Mouse (Mus musculus) thymus, postnatal 4 days (tissue): ENCODE results near the gene Sarm1.
"Not testable (repeated sequence)": the region's sequence is repeated elsewhere in the genome, so short reads cannot be mapped to it uniquely, and the experiment has no call there.

Experiments used
- DNase-seq: peaks from one replicate; pipeline ENCODE4 v3.0.0; 2021

Sarm1 gene

GRCm38 (mm10) chr11:78497544-78498522, at the start of gene Sarm1:
Sarm1 (minus strand) TSS chr11:78497754.
- DNase-seq = peak; percentile 100

GRCm38 (mm10) chr11:78545181-78545580, 47.6 kb upstream of the Sarm1 start:
- DNase-seq = no peak

GRCm38 (mm10) chr11:78544449-78545111, 47.0 kb upstream of the Sarm1 start:
- DNase-seq = no peak

GRCm38 (mm10) chr11:78540358-78540757, 42.8 kb upstream of the Sarm1 start:
- DNase-seq = no peak

- DNase-seq = no peak
Measured at GRCm38 (mm10) chr11:78536690-78537084, 39.1 kb upstream of the Sarm1 start.

- peak; percentile 97 for DNase-seq
Measured at GRCm38 (mm10) chr11:78536080-78536689, 38.6 kb upstream of the Sarm1 start, which contains the start of the genes Tnfaip1 and Ift20. Tnfaip1 (minus strand) TSS chr11:78536332. Ift20 (plus strand) TSS chr11:78536361.

- no peak for DNase-seq
Measured at GRCm38 (mm10) chr11:78535376-78536079, 38.0 kb upstream of the Sarm1 start.

GRCm38 (mm10) chr11:78534516-78534915, 37.0 kb upstream of the Sarm1 start:
- DNase-seq = no peak

- DNase-seq = not testable (repeated sequence)
Measured at GRCm38 (mm10) chr11:78531515-78531914, 34.0 kb upstream of the Sarm1 start.

- no peak for DNase-seq
Measured at GRCm38 (mm10) chr11:78531046-78531445, 33.5 kb upstream of the Sarm1 start.

GRCm38 (mm10) chr11:78530001-78530400, 32.4 kb upstream of the Sarm1 start:
- no peak for DNase-seq

- DNase-seq = no peak
Measured at GRCm38 (mm10) chr11:78528714-78529113, 31.2 kb upstream of the Sarm1 start.

- DNase-seq = no peak
Measured at GRCm38 (mm10) chr11:78524838-78525237, 27.3 kb upstream of the Sarm1 start.

GRCm38 (mm10) chr11:78523241-78523955, 25.8 kb upstream of the Sarm1 start:
- no peak for DNase-seq

GRCm38 (mm10) chr11:78522481-78522997, 25.0 kb upstream of the Sarm1 start:
- no peak for DNase-seq

- DNase-seq = no peak
Measured at GRCm38 (mm10) chr11:78521880-78522279, 24.3 kb upstream of the Sarm1 start.

- no peak for DNase-seq
Measured at GRCm38 (mm10) chr11:78518931-78519330, 21.4 kb upstream of the Sarm1 start.

- peak; percentile 33 for DNase-seq
Measured at GRCm38 (mm10) chr11:78515549-78516325, 18.2 kb upstream of the Sarm1 start.

- no peak for DNase-seq
Measured at GRCm38 (mm10) chr11:78513106-78513790, 15.7 kb upstream of the Sarm1 start.
